Mouse (Mus musculus): ENCODE results near the gene Timeless. TPM values are rescaled to one million over a fixed set of nuclear protein-coding genes. Genes with fewer than 3 reads are reported as not detected.
"Not testable (repeated sequence)": the region's sequence is repeated elsewhere in the genome, so short reads cannot be mapped to it uniquely, and the experiment has no call there.

Timeless gene
- polyA plus RNA-seq, 1 experiment, result 3.6 TPM

DNA sequence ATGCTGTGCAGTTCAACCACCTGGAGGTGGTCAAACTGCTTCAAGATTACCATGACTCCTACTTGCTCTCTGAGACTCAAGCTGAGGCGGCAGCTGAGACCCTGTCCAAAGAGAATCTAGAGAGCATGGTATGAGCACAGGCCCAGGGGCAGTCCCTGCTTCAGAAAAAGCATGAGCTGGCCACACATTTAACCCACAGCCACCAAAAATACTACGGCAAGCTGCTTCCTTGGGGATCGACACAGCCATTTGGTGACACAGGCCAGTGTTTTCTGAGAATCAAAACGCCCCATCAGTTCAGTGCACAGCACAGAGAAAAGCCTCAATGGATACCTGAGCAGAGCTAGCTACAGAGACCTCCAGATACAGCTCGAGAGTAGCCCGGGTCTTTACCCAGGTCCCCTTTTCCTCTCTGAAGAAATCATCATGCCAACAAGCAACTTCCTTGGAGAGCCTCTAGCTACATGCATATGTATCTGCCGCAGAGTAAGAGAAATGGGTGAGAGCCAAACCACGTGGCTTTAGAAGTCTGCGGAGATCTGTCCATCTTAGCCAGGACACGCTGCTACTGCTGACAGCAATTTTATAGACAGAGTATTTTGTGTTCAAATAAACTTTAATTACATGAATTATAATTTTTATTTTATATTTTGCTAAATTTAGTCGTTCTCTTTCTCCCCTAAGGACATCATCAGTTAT is 22.4 kb upstream of the Timeless start:
- Histone ChIP-seq H3K4me3 (ENCODE audit: insufficient read depth, low read depth, low read length) (no peak overlapping the region), H3K27ac (replicated peaks; ENCODE audit: low read depth, low read length) (no peak overlapping the region), H3K4me1 (ENCODE audit: control insufficient read depth, insufficient read depth, insufficient read length, low read length) (no peaks in the 10 kb centered on the region)

DNA sequence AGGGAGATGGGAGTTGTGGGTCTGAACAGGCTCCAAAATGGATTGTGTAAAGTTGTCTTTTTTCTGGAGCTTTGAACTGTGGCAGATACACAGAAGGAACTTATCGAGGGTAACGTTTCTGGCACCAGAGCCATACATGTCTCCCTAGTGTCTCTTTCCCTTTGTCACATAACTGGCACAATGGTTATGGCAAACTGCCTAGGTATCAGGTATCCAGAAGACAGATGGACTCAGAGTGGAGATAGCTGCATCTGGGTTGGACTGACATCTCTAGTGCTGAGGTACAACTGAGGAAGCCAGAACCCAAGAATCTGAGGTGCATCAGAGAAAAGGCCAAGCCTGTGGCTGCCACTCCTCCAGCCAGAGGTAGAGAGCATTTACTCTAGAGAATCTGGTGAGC is 21.7 kb upstream of the Timeless start:
- Histone ChIP-seq H3K4me1 (ENCODE audit: control insufficient read depth, insufficient read depth, insufficient read length, low read length) (no peaks in the 10 kb centered on the region), H3K4me3 (ENCODE audit: insufficient read depth, low read depth, low read length) (no peak overlapping the region), H3K27ac (replicated peaks; ENCODE audit: low read depth, low read length) (no peak overlapping the region)

DNA sequence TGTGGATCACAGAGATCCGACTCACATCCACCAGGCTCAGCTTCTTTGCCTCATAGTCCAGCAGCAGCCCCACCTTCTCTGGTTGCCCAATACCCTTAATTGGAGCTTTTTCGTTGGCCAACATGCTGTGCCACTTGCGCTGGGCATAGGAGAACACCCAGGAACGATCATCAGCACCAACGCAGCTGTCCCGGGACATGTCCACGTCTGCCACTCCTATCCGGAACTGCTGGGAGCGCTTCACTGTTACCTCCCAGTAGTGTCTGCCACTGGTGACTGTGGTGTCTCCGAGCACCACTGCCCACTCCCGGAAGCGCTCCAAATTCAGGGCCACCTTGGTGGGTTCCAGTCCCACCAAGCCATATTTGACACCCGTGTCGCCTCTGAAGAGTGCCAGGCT is 20.9 kb upstream of the Timeless start:
- H3K27ac ChIP-seq (replicated peaks; ENCODE audit: low read depth, low read length), result peak overlapping the region; percentile 59

DNA sequence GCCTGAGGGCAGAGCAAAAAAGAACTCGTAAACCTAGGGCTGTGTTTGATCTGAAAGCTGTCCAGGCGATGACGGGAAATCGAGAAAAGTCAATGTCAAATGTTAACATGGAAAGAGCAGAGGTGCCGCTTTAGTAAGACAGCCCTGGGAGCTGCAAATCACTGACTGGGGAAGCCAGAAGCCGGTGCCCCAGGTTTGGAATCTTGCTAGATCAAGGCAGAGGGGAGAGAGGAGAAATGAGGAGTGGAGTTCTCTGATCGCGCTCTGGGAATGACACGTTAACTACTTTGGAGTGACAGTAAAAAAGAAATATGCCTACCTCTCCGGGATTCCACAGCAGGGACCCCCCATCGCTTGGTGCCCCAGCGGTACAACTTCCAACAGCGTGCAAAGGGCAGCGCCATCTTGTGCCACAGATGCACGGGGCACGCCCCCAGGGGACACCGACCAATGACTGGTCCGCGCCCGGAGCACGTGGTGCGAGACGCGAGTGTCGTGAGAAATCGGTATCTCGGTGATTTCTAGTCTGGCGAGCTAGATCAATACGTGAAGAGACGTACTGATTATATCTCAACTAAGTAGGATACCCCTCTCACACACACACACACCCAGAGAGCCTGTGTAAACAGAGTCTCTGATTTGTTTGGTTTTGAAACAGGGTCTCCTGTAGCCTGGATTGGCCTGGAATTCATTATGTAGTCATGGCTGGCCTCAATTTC is 20.3 kb upstream of the Timeless start, which contains the start of gene Spryd4:
Spryd4 (minus strand) TSS at position 418 of the 719 bp plus-strand sequence.
- no peaks in the 10 kb centered on the region for H3K4me1 ChIP-seq (ENCODE audit: control insufficient read depth, insufficient read depth, insufficient read length, low read length)
- peak within 1 kb of the TSS; percentile 83 for H3K4me3 ChIP-seq (ENCODE audit: insufficient read depth, low read depth, low read length)
- peak within 1 kb of the TSS; percentile 59 for H3K27ac ChIP-seq (replicated peaks; ENCODE audit: low read depth, low read length)

More for the DNA sequence above, 20.9 kb upstream of the Timeless start:
- Histone ChIP-seq H3K4me3 (ENCODE audit: insufficient read depth, low read depth, low read length) (peak overlapping the region; percentile 83), H3K4me1 (ENCODE audit: control insufficient read depth, insufficient read depth, insufficient read length, low read length) (no peaks in the 10 kb centered on the region)

DNA sequence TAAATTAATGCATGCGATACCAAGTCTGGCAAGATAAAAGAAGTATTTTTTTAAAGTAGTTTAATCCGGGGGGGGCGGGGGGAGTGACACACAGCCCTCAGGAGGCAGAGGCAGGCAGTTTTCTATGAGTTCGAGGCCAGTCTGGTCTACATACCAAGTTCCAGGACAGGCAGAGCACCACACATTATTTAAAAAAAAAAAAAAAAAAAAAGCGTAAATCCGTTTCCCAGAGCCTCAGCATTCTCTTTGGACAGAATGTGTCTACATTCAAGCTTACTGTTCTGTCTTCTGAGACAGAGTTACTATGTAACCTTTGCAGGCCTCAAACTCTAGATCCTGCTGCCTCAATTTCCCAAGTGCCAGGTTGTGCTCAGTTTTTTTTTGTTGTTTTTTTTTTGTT is 19.7 kb upstream of the Timeless start:
- H3K4me3 ChIP-seq (ENCODE audit: insufficient read depth, low read depth, low read length), result peak overlapping the region; percentile 83
- H3K27ac ChIP-seq (replicated peaks; ENCODE audit: low read depth, low read length), result peak overlapping the region; percentile 43; the same call in 1 of the 2 replicates
- H3K4me1 ChIP-seq (ENCODE audit: control insufficient read depth, insufficient read depth, insufficient read length, low read length), result no peaks in the 10 kb centered on the region

DNA sequence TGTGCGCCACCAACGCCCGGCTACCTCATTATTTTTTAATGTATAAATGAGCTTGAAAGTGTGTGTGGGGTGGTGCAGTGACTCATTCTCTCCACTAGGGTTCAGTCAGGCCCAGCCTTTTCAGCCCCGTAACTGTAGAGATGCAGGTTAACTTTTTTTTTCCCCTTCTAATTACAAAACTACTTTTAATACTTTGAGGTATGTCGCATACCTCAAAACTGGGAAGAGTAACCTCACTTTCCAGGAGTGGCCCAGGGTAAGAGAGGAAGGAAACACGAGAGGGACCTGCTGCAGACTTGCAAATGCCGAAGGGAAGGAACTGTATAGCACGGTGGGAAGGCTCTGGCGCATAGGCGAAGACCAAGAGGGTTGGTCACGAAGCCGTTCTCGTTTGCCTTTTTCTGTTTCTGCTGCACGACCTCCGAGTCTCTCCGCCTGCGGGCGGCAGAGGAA is 19.0 kb upstream of the Timeless start:
- H3K4me3 ChIP-seq (ENCODE audit: insufficient read depth, low read depth, low read length), result peak overlapping the region; percentile 44
- no peak overlapping the region for H3K27ac ChIP-seq (replicated peaks; ENCODE audit: low read depth, low read length)
- H3K4me1 ChIP-seq (ENCODE audit: control insufficient read depth, insufficient read depth, insufficient read length, low read length), result no peaks in the 10 kb centered on the region

DNA sequence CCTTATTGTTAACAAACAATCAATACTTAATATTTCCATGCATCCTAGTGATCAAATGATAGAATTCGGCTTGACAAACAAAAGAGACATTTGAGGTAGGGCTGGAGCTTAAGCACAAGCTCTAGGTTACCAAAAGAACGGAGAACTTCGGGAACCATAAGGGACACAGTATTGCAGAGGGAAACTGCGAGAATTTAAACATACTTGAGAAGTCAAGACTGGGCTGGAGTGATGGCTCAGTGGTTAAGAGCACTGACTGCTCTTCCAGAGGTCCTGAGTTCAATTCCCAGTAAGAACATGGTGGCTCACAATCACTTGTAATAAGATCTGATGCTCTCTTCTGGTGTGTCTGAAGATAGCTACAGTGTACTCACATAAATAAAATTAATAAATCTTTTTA is 17.8 kb upstream of the Timeless start:
- not testable (repeated sequence) for H3K4me3 ChIP-seq (ENCODE audit: insufficient read depth, low read depth, low read length); H3K27ac ChIP-seq (replicated peaks; ENCODE audit: low read depth, low read length); H3K4me1 ChIP-seq (ENCODE audit: control insufficient read depth, insufficient read depth, insufficient read length, low read length)

DNA sequence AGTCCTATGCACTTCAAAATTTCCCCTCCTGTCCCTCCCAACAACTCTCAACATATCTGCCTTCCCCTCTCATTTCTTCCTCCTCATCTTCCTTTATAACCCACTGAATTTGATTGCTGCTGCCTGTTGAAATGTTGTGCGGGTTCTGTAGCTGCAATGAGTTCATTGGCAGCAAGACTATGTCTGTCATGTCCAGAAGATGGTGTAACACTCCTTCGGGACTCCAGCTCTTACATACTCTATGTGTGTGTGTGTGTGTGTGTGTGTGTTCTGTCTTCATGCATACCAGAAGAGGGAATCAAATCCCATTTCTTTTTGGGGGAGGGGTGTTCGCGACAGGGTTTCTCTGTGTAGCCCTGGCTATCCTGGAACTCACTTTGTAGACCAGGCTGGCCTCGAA is 16.9 kb upstream of the Timeless start:
- Histone ChIP-seq H3K4me3 (ENCODE audit: insufficient read depth, low read depth, low read length) (no peak overlapping the region), H3K27ac (replicated peaks; ENCODE audit: low read depth, low read length) (no peak overlapping the region), H3K4me1 (ENCODE audit: control insufficient read depth, insufficient read depth, insufficient read length, low read length) (no peaks in the 10 kb centered on the region)

DNA sequence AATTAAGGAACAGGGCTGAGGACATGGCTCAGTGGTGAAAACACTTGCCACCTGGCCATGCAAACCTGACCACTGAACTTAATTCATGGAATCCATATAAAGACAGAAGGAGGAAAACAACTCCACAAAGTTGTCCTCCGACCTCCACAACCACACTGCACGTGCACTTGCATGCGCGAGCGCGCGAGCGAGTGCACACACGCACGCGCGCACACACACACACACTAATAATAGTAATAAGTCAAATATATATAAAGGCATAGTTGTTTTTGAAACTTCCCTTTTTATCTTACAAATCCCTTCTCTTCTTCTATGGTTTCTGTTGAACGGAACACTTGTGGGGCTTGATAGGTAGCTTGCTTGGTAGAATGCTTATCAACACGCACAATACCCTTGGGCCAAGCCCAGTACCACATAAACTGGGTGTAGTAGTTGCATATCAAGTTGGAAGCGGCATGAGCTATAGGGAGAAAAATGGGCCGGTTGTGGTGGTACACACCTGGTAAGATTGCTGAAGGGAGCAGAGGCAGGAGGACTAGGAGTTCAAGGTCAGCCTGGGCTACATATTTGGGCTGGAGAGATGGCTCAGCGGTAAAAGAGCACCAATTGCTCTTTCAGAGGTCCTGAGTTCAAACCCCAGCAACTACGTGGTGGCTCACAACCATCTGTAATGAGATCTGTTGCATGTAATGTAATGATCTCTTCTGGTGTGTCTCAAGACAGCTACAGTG is 13.3 kb upstream of the Timeless start:
- H3K27ac ChIP-seq (replicated peaks; ENCODE audit: low read depth, low read length), result no peak overlapping the region
- H3K4me1 ChIP-seq (ENCODE audit: control insufficient read depth, insufficient read depth, insufficient read length, low read length), result no peaks in the 10 kb centered on the region
- no peak overlapping the region for H3K4me3 ChIP-seq (ENCODE audit: insufficient read depth, low read depth, low read length)

DNA sequence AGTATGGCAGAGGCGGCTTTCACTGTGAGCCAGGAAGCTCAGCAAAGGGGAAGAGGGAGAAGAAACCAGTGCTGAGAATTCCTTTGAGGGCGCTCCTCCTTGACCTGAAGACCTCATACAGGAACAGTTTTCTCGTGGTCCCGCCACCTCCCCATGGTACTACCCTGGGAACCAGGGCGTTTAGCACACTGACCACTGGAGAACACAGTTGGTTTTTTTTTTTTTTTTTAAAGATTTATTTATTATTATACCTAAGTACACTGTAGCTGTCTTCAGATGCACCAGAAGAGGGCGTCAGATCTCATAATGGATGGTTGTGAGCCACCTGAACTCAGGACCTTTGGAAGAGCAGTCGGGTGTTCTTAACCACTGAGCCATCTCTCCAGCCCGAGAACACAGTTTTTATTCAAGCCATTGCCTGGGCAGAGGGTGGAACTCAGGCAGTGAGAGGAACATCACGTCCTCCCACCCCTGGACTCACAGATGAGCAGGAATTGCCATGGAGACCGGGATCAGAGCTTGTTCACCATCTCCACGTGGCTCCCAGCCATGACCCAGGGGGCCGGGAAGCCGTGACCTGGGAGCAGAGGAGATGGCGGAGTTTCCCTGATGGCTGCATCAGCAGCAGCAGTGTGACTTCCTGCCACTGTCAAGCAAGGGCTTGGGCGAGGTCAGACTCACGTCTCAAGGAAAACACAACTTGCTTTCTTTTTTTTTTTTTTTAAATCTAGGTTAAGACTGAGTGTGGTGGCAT is 10.2 kb upstream of the Timeless start:
- Histone ChIP-seq H3K4me3 (ENCODE audit: insufficient read depth, low read depth, low read length) (no peak overlapping the region), H3K4me1 (ENCODE audit: control insufficient read depth, insufficient read depth, insufficient read length, low read length) (no peaks in the 10 kb centered on the region), H3K27ac (replicated peaks; ENCODE audit: low read depth, low read length) (no peak overlapping the region)

DNA sequence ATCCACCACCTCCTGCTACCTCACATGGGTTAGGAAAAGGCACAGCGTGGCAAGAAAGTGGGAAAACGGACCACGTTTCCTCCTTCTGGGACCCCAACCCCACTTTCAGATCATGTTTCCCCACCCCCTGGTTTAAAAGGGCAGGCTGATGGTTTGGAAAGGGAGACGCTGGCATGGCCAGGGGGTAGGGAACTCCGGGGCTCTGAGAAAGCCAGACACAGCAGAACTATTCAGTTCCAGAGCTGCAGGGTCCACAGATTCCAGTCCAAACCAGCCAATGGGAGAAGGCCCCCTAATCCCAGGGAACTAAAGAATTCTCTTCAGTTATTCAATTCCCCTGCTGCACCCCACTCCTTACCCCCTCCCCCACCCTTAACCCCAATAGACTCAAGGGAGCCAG is 6.8 kb upstream of the Timeless start:
- no peak overlapping the region for H3K27ac ChIP-seq (replicated peaks; ENCODE audit: low read depth, low read length)
- H3K4me1 ChIP-seq (ENCODE audit: control insufficient read depth, insufficient read depth, insufficient read length, low read length), result no peaks in the 10 kb centered on the region
- no peak overlapping the region for H3K4me3 ChIP-seq (ENCODE audit: insufficient read depth, low read depth, low read length)

DNA sequence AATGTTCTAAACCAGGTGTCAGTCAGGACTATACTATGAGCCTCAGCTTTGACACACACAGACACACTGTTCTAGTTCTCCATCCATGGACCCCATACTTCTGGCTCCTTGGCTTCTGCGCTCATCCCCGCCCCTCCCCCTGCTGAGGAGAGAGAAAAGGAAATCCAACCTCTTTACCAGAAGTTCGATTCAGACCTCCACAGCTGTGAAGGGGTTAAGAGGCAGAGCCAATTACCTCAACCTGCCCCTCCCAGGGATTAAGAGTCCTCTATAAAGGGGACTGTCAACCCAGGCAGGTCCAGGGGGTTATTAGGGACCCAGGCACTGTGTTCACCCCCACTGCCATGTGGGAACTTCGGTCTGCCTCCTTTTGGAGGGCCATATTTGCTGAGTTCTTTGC is 6.3 kb upstream of the Timeless start, which contains the start of gene Mip:
Mip (plus strand) TSS at position 301 of the 400 bp plus-strand sequence.
- H3K4me3 ChIP-seq (ENCODE audit: insufficient read depth, low read depth, low read length), result no peak within 1 kb of the TSS
- no peaks in the 10 kb centered on the region for H3K4me1 ChIP-seq (ENCODE audit: control insufficient read depth, insufficient read depth, insufficient read length, low read length)
- H3K27ac ChIP-seq (replicated peaks; ENCODE audit: low read depth, low read length), result no peak within 1 kb of the TSS

DNA sequence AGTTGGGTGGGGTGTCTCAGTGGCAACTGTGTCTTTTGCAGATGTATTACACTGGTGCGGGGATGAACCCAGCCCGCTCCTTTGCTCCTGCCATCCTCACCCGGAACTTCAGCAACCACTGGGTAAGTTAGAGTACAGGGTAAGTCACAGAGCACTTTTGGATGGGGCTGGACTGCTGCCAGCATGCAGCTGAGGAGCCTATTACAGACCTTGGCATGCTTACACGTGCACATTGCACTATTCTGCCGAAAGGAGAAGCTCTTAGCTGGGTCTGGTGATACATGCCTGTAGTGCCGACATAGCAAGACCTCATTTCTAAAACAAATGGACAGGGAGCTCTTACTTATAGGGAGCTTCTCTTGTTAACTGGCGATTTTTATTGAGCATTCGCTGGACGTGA is 4.3 kb upstream of the Timeless start:
- Histone ChIP-seq H3K27ac (replicated peaks; ENCODE audit: low read depth, low read length) (no peak overlapping the region), H3K4me3 (ENCODE audit: insufficient read depth, low read depth, low read length) (no peak overlapping the region), H3K4me1 (ENCODE audit: control insufficient read depth, insufficient read depth, insufficient read length, low read length) (no peaks in the 10 kb centered on the region)

DNA sequence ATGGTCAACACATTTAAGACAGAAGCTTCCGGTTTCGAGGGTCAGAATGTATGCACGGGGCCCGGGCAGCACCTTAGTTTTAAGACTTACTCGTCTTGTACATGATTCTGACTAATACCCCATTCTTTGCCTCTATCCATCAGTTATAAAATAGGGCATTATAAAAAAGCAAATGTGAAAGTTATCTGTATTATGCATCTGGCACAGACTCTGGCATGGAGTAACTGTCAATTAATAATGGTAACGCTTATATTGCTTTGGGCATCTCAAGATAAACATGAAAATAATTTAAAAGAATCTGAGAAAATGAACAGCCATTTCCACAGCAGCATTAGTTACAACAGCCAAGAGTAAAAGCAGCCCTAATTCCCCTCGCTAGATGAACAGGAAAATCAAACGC is 3.9 kb upstream of the Timeless start:
- no peaks in the 10 kb centered on the region for H3K4me1 ChIP-seq (ENCODE audit: control insufficient read depth, insufficient read depth, insufficient read length, low read length)
- H3K27ac ChIP-seq (replicated peaks; ENCODE audit: low read depth, low read length), result no peak overlapping the region
- no peak overlapping the region for H3K4me3 ChIP-seq (ENCODE audit: insufficient read depth, low read depth, low read length)

DNA sequence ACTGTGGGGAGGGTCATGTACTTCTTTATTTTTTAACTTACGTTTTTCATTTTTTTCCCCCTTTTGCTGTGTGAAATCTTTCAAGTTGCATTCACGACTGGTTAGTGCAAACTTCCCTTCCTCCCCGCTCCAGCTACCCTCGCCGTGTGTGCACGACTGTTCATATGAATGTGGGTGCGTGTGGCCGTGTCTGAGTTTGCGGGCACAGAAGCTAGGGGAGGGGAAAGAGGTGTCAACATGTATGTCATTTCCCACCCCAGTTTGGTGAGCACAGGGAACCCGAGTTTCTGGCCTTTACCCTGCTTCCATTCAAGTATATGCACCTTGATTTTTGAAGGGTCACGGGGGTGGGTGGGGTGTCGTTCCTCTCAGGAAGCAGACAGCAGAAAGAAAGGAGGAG is 1.3 kb upstream of the Timeless start:
- no peaks in the 10 kb centered on the region for H3K4me1 ChIP-seq (ENCODE audit: control insufficient read depth, insufficient read depth, insufficient read length, low read length)
- H3K27ac ChIP-seq (replicated peaks; ENCODE audit: low read depth, low read length), result no peak overlapping the region
- H3K4me3 ChIP-seq (ENCODE audit: insufficient read depth, low read depth, low read length), result no peak overlapping the region

Data from brown adipose tissue, adult 24 weeks (tissue).